Mouse (Mus musculus) monocyte, adult 2 months (primary cell): ENCODE results near the gene Ryk.

Experiments
- DNase-seq, 2 experiments: peaks; one replicate each; pipeline ENCODE4 v3.0.0; 2022; ENCODE audit warnings: low spot score in 2 of 2, low read depth in 1 of 2

Ryk gene

DNA sequence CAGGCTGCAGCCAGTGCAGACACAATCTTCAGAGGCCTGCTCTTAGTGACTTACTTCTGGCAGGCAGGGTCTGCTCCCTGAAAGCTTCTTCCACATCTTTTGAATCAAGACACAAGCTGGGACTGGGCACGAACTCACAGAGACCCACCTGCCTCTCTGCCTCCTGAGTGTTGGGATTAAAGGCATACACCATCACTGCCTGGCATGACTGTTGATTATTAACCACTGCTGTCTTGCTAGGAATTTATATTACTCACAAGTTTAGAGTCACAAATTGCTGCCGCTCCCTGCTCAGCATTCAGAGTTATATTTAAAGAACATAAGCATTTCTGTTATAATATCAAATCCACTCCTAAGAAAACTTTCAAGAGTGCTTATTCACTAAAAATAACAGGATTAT lies 23.1 kb downstream of the Ryk start:
- no peak for DNase-seq

DNA sequence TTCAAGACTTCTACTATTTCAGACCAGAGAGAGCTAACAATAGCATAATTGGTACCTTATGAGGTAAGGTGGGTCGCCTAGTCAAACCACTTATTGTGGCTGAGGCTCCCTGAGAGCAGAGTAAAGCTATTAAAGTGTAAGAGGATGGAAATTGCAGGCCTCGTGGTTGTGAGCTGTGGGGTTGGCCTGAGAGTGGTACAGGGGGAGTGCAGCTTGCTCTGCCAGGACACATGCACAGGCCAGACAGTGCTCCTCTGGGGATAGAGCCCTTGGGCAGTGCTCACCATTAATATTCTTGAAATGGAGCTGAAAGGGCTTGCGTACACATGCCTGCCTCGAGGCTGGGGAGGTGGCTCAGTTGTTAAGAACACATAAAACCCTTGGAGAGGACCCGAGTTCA lies 23.6 kb downstream of the Ryk start:
- DNase-seq = no peak

DNA sequence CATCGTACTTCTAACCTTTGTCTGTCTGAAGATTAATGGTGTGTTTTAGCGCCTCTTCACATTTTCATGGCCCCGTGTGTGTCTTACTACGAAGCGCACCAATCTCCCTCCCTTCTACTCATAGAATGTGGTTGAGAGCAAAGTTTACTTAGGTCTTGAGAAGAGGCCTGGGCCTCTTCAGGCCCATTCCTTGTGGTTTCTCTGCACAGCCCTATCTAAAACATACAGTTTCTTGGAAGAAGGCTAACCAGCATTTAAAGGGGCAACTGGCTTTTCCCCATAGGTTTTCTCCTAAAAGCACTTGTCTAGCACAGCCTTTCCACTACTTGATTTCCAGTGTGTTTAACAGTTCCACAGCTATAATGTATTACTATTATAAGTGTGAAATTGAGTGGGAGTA lies 24.7 kb downstream of the Ryk start:
- no peak for DNase-seq

DNA sequence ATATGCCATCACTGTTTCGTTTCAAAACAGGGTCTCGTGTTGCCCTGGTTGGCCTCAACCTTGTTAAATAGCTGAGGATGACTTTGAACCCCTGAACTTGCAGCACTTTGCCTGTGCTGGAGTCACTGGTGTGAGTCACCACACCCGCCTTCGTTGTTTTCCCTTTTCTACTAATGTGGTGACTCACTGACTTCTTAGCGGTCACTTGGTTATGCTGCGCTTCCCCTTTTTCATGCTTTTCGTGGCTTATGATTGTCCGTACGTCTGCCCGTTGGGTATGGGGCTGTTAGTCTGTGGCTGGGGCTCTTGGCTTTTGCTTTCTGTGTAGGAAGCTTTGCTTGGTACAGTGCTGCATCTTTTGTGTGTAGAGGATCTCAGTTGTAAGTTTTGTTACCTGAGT lies 25.2 kb downstream of the Ryk start:
- DNase-seq = peak; percentile 28 to 45

DNA sequence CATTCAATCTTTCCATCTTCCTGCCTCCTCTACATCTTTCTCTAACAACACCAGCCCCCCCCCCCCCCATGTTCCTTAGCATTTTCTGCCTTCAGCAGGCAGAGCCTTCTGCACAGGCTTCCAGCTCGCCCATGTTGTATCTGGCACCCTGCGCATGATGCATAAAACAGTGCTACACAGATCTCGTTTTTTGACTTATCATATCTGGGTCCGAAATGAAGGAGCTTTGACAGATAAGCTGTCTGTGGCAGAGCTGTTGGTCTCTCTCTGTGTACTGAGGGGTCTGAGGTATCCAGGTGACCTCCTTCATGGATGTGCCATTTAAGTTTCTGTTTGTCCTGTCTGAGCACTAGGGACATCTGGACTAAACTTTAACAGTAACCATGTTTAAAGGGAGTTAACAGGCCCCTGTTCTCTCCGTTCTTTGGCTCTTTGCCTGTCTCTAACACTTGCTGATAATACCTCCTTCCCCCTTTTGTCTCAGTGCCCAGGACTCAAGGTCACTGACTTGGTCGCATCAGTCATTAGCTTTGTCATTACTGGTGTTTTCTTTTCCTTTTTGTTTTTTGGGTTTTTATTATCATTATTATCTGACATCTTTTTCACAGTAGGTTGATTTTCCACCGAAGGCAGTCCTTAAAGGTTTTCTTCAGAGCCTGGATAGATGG lies 26.2 kb downstream of the Ryk start:
- no peak for DNase-seq

DNA sequence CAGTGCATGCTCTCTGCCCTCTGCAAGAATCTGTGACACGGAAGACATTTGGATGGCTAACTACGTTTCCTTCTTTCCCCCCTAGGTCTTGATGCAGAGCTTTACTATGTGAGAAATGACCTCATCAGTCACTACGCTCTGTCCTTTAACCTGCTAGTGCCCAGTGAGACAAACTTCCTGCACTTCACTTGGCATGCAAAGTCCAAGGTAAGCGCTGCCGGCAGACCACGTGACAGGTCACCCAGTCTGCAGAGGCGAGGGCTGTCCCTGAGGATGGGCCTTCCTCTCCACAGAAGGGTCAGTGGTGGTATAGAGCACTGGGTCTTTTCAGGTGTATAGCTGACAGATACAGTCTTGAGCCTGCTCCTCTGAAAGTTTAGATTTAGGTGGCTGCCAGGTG lies 27.1 kb downstream of the Ryk start:
- DNase-seq = no peak

DNA sequence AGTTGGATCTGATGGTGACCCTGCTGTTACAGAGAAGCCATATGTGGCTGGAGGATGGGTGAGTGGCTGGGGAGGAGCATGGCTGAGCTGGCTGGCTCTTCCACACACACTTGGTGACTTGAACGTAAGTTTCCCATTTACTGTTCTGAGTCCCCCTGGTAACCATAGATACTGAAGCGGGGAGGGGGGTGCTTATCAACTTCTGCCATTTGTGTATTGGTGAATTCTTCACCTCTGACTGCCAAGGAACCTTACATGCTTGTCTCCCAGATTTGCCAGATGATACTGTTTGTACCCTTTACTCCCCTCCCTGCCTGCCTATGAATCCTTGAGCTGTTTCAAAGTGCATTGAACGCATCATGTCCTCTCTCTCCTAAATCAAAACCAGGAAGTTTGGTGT lies 27.5 kb downstream of the Ryk start:
- no peak for DNase-seq

DNA sequence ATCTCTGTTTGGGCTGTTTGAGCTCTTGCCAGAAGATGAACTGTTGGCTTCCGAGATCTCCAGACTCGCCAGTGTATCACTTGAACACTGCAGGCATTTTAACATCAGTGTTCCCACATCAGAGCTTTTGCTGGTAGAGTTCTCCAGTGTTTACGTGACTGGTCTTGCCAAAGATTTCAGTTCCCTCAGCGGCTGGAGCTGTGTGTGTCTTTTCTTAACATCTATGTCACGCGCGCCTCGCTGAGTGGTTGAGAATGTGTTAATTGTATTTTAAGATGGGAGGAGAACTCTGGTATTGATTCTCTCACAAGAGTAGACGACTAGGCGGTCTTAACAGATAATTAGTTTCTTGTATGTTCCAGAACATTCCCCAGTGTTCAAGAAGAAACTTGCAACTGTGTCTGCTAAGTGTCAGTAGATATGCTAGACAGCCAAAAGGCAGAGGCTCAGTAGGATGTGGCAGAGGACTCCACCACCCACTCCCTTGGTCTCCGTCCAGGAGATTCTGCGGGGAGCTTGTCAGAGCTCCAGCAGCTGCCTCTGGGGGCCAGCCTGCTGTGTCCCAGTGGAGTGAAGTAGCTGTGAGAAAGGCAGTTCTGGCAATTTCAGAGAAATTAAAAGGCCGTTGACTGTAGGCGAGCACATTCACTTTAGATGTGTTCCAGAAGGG lies 29.3 kb downstream of the Ryk start:
- no peak for DNase-seq

DNA sequence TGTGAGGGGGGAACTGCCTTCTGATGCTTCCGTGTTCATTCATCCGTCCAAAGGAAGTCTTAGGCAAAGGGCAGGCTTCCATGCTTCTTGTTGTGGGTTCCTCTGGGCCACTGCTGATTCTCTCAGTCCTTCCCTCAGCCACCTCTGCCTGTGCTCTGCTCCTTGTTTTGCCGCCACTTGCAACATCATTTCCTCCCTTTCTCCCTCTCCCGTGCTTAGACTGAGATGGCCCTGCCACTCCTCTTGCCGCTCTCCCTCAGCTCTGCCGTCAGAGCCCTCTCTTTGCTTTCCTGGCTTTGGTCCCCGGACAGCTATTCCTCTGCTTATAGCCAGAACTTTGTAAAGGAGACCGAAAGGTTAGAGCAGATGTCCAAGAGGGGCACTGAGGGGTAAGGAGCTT lies 30.2 kb downstream of the Ryk start:
- DNase-seq = no peak

DNA sequence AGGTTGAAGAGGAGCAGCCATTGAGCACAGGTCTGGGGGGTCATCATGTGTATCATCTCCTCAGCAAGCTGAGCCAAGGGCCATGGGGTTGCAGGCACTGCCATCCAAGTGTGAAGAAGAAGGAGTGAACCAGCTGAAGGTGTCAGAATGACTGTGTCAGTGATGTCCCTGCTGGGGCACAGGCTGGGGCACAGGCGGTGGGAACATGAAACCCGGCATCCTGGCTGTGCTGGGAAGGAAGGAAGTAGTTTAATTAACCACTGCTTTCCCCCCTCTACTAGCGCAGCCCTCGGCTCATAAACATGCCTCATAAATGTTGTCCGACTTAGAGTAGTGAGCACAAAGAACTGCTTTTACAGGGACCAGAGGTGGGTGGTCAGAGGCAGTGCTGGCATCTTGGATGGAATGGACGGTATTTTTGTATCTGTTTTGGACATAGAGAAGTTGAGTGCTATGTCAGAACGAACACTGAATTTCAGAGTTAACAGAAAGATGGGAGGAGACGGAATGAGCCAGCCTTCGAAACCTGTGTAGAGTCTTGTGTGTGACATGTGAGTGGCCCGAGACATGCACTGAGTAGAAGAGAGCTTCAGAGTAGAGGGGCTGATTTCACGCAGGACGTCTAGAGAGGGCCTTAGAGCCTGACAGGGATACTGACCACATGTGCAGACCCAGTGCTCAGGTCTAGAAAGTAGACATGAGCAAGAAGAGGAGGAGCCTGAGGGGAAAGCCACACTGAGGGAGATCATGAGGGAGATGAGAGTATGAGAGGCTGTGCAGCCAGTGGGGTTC lies 31.4 kb downstream of the Ryk start:
- no peak for DNase-seq

DNA sequence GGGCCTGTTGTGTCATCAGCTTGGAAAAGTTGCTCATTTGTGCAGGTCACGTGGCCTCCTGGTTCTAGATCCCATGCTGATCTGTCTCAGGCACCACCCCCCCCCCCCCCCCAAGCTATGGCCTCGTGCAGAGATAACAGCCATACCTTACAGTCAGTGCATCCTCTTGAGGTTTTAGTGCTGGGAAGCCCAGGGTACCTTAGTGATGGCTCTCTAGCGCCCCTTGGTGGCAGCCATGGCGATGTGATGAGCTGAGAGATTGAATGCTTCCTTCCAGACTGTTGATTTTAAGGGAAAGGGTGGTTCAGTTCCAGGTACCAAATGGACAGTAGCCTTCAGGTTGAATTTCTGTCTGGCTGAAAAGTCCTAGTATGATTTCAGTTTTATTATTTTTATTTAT lies 32.2 kb downstream of the Ryk start:
- DNase-seq = no peak

DNA sequence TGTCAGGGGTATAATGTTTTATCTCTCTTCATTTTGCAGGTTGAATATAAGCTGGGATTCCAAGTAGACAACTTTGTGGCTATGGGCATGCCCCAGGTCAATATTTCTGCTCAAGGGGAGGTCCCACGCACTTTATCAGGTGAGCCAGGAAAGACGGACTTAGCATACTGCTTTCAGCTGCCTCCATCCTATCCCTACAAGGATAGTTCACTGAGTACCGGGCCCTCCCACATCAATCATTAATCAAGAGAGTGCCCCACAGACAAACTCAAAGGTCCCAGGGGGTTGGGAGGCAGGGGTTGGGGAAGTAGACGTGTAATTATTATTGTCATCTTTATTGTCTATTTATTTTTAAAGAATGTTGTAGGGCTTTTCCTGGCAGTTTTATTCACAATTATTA lies 32.8 kb downstream of the Ryk start:
- DNase-seq = no peak

DNA sequence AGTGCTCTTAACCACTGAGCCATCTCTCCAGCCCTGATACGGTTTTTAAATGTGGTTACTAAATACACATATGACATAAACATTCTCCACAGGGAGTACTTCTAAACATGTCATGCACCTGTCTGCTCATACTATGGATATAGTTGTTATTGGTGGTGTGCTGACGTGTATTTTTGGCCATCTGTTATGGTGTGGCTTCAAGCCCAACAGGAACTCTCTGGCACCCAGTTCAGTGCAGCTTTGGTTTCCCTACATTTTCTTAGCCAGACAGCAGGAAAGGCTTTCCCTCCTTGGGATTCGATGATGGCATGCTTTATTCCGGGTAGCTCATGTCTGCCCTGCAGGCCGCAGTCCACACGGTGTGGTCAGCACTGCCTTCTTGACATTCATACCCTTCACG lies 33.7 kb downstream of the Ryk start:
- no peak for DNase-seq

DNA sequence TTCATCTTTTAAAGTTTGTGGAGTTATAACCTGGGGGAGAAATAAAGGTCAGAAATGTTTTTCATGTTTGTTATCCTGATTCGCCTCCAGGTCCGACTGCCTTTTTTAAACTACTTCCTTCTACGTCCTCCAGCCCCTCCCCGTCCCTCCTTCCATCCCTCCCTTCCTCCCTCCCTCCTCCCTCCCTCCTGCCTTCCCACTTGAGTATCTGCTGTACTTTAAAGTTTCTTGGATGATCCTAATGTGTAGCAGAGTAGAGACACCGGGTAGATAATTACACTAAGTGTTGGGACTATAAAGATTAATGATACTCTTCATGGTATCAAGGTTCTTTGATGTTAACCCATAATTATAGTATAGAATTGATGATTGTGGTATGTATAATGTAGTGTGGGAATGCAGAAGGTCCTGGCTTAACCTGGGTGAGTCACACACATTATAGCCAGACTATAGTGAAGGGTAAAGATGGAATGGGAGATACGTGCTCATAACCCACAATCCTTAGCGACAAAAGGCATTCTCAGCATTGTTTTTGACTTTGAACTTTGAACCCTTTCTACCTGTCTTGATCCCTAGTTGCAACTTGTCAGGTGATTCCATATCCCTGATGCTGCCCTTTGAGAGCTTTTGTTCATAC lies 41.5 kb downstream of the Ryk start:
- DNase-seq = no peak

DNA sequence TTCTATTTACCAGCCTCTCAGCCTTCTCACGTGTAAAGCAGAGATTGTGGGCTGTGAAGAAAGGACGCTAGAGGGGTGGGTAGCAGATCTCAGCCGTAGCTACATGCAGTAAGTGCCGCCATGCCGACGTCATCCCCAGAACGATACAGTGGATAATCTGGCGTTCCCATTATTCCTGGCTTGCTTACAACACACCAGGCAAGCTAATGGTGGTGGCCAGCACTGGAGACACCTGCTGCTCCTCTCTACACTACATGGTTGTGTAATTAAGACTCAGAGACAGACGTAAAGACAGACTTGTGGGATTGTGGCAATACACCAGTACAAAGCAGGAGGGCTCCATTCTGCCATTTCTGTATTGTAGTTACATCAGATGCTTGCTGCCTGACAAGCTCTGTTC lies 43.2 kb downstream of the Ryk start:
- no peak for DNase-seq

DNA sequence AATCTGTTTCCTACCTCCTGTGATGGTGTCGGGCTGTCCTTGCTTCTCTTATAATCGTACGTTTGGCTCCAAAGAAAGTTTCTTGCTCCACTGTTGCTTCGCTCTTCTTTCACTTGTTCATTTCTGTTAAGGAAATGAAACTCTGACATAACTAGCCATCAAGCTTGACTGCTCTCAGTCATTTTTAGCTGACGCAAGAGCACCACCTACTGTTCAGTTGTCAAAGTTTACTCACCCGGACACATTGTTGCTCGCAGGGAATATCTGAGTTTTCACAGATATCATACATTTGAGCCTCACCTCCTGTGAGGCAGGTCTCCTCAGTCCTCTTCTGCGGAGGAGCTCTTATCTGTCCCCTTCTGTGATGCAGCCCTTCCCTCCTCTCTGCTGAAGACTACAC lies 44.8 kb downstream of the Ryk start:
- DNase-seq = peak; percentile 20 to 38

DNA sequence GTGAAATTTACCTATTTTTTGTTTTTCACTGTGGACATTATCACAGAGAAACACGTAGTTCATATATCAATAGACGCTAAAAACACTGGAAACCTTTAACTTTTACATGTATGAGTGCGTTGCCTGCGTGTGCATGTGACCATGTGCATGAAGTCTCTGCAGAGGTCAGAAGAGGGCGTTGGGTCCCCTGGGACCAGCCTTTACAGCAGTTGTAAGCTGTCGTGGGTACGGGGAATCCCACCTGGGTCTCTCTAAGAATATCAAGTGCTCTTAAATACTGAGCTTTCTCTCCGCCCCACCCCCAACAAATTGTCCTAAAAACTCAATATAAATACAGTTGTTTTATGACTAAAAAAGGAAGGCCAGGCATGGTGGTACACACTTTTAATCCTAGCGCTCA lies 50.0 kb downstream of the Ryk start:
- DNase-seq = no peak

DNA sequence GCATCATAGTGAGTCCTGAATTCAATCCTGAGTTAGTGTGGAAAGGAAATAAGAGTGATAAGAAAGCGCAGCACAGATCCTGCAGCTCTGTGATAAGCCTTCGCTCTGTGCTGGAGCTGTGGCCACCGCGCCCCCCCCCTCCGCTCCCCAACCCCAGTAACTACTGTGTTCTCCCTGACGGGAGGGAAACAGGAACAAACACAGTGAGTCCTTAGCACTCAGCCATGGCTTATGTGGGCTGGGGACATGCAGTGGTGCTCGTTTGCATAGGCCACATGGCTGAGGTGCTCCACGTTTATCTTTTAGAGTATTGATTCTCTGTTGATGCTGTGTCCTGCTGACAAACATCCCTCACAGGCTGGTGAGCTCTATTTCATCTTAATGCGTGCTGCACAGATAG lies 55.4 kb downstream of the Ryk start:
- DNase-seq = no peak

DNA sequence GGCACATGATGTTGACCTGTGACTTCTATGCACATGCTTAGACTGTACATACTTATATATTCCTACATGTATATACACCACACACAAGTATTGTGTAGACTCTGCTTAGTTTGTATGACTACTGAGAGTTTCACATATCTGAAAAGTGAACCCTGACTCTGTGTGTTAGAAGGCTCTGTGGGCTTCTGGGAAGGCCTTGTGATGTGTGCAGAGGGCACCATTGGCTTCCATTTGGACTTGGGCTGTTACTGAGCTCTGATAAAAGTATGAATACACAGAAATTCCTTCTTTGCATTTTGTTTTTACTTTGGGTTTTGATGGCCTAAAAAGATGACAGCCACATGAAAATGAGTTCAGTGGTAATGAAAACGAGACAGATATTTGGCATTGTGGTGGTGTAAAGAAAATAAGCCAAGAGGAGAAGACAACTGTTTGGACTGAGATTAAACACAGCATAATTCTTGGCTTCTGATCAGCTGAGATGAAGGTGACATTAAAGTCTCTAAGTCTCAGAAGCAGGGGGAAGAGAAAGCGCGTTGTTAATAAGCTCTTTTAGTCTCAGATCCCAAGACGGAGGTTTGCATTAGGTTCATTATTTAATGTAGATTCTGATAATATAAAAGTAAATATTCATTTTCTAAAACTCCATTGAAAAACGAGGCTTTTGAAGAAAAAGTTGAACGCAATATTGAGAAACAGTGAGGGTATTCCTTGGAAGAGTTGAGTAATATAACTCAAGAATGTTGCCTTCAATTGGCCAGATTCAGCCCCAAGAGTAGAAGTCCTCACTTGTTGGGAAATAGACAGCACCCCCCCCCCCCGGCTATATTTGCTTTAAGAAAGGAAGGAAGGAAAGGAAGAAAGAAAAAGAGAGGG lies 58.0 kb downstream of the Ryk start:
- DNase-seq = no peak

DNA sequence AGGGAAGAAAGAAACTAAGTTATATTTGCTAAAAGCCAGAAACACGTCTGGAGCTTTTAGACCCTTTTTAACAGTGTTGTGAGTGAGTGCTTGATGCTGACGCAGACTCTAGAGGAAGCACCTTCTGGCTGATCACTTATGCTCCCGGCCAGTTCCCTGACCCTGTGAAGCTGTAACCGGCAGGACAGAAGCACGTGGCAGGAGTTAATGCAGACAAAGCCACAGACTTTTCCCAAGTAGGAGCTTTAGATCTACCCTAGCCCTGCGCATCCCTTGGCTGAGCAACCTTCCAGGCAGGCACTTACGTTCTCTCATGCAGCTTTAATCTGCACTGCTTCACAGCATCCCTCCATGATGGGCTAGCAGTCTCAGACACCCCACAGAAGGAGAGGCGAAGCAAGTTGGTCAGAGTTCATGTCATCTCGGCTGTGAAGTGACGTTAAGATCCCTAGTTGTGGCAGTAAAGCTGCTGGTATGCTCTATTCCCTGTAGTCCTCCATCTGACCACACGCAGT lies 58.7 kb downstream of the Ryk start:
- no peak for DNase-seq

DNA sequence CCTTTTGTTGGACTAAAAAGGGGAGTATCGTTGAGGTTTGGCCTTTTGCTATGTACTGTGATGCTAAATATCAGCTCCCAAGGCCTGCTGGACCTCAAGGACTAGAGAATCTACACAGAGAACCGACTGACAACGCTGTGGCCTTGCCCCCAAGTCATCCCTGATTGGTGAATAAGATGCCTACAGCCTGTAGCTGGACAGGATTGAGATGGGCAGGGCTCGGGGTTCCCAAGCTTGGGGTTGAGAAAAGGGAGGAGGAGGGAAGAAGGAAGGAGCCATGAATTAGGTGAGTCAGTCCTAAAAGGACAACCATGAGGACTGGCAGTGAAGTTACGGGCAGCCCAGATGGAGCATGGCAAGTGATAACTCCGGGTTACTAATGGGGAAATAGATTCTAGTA lies 65.2 kb downstream of the Ryk start:
- no peak for DNase-seq
